Mouse (Mus musculus) bone marrow, adult 2 months (tissue): Measurements from ENCODE around the gene Krt24. TPM values are rescaled to one million over a fixed set of nuclear protein-coding genes. Genes with fewer than 3 reads are reported as not detected.

Experiments
- H3K27ac ChIP-seq: fragments of 200-500 bp; 2 replicates; pipeline ENCODE4 v1.5.1; 2012; ENCODE audit warnings: low read depth, mild to moderate bottlenecking, control low read depth, inconsistent platforms, low read length; ENCODE audit not compliant: control insufficient read depth, poor library complexity, insufficient read depth
- H3K4me1 ChIP-seq: fragments of 200-500 bp; 2 replicates; pipeline ENCODE4 v1.6.1; 2011; ENCODE audit warnings: low read length; ENCODE audit not compliant: control insufficient read depth, insufficient read depth
- H3K4me3 ChIP-seq: fragments of 200-500 bp; replicated peaks from 2 replicates; pipeline ENCODE3; 2011; ENCODE audit warnings: mild to moderate bottlenecking, low read depth, low read length, control low read depth; ENCODE audit not compliant: control insufficient read depth
- CTCF ChIP-seq: fragments of 200-500 bp; IDR thresholded peaks from 2 replicates; pipeline ENCODE4 v1.5.1; 2011; ENCODE audit warnings: low read length, control low read depth; ENCODE audit not compliant: control insufficient read depth, insufficient read depth
- POLR2A ChIP-seq: fragments of 200-500 bp; IDR thresholded peaks from 2 replicates; pipeline ENCODE4 v1.6.1; 2011; ENCODE audit warnings: low read depth, mild to moderate bottlenecking, control low read depth, low read length, borderline replicate concordance; ENCODE audit not compliant: control insufficient read depth
- WGBS: fragments of 180-500 bp; shearing (Covaris S2); methylation state at CpG from one replicate; pipeline ENCODE4 v1.1.7; 2018; 5-methylcytosine and 5-hydroxymethylcytosine counted together
- polyA plus RNA-seq: library from polyadenylated mRNA; stranded (reverse); fragments of >200 nt; gene quantifications from 2 replicates; pipeline ENCODE4 v1.2.4, GENCODE M21; 2011; ENCODE audit warnings: low replicate concordance; ENCODE audit not compliant: missing spikeins, insufficient read depth, insufficient read length

Krt24 gene
- polyA plus RNA-seq, 1 experiment, result not detected

DNA sequence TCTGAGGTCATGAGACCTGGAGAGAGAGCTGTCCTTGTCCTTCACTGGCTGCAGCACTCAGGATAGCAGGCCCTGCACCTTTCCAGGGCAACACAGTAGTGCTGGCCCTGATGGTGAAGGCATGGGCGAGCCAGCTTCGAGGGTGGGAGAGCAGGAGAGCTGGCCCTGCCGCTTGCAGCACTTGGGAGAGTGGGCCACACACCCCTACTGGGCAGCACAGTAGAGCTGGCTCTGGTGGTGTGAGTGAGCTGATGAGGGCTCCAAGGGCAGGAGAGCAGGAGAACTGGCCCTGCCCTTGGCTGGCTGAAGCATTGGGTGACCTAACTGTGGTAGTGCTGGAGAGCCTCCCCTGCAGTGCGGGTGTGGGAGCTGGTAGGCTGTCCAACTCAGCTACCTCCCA is 12.3 kb downstream of the Krt24 start:
- H3K27ac ChIP-seq, result no peak overlapping the region
- 92% methylated on average over 4 of the region's 4 CpGs for WGBS
- TF ChIP-seq POLR2A (0 out of 2 replicates have a peak, but pooled peaks have one; percentile 18), CTCF (no peak)

DNA sequence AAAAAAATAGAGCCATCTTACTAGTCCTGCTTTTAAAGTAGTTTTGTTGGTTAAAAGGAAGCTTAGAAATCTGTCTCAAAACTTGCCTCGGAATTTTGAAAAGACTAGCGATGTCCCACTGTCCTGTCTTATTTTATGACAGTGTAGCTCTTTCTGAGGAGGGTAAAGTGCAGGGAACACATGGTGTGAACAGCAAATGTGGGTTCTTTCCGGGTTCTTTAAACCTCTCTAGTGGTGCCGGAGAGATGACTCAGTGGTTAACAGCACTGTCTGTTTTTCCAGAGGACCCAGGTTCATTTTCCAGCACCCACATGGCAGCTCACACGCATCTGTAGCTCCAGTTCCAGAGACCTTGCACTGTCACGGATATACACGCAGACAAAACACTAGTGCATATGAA is 15.9 kb downstream of the Krt24 start:
- 80% methylated on average over 7 of the region's 7 CpGs for WGBS

More for the DNA sequence above, 12.3 kb downstream of the Krt24 start:
- Histone ChIP-seq H3K4me1 (no peaks in the 10 kb centered on the region), H3K4me3 (no peak overlapping the region)

GRCm38 (mm10) chr11:99265796-99266195 is 19.3 kb downstream of the Krt24 start:
- Histone ChIP-seq H3K4me3 (no peak overlapping the region), H3K27ac (no peak overlapping the region), H3K4me1 (no peaks in the 10 kb centered on the region; the same call in 1 of the 2 replicates)
- WGBS, result 25% methylated on average over 9 of the region's 9 CpGs
- no peak for TF ChIP-seq POLR2A
- TF ChIP-seq CTCF, result no peak

More for the DNA sequence above, 15.9 kb downstream of the Krt24 start:
- TF ChIP-seq CTCF (no peak), POLR2A (no peak)
- Histone ChIP-seq H3K4me3 (no peak overlapping the region), H3K4me1 (no peaks in the 10 kb centered on the region), H3K27ac (no peak overlapping the region)

GRCm38 (mm10) chr11:99265220-99265619 is 19.8 kb downstream of the Krt24 start:
- no peak for TF ChIP-seq CTCF
- TF ChIP-seq POLR2A, result no peak
- H3K4me3 ChIP-seq, result no peak overlapping the region
- no peak overlapping the region for H3K27ac ChIP-seq
- H3K4me1 ChIP-seq, result no peaks in the 10 kb centered on the region; the same call in 1 of the 2 replicates
- WGBS, result 62% methylated on average over 9 of the region's 9 CpGs

DNA sequence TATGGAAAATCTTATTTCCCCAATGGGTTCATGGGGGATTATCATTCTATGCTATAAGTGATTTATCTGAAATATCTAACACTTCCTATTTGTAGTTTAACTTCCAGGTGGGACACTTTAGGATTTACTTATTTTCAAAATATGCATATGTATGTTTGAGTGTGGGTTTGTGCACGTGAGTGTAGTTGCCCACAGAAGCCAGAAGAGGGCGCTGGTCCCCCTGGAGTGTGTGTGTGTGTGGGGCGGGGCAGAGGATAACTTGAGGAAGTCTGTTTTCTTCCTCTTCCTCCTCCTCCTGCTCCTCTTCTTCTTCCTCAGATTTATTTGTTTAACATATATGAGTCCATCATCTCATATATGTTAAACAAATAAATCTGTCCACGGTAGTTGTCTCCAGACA is 28.8 kb downstream of the Krt24 start:
- WGBS, result 75% methylated on average over 4 of the region's 4 CpGs
- peaks cover 2% of the 10 kb centered on the region for H3K4me1 ChIP-seq
- peak; percentile 27; the same call in 1 of the 2 replicates for TF ChIP-seq CTCF
- no peak for TF ChIP-seq POLR2A
- no peak overlapping the region for H3K4me3 ChIP-seq
- H3K27ac ChIP-seq, result no peak overlapping the region

DNA sequence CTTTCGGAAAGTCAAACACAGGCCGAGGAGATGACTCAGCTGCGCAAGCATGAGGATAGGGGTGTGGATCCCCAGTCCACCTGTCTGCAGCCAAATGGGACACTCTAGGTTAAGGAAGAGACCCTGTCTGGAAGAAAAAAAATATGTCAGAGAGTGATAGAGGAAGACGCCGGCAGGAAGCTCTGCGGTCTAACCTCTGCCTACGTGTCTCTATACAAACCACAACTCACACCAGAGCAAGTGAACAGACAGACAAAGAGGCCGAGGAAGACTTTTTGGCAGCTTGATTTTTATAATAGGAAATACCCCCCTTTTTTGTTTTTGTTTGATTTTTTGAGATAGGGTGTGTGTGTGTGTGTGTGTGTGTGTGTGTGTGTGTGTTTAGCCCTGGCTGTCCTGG is 29.7 kb downstream of the Krt24 start:
- H3K4me1 ChIP-seq, result peaks cover 2% of the 10 kb centered on the region
- H3K4me3 ChIP-seq, result no peak overlapping the region
- TF ChIP-seq CTCF, result no peak
- no peak for TF ChIP-seq POLR2A
- no peak overlapping the region for H3K27ac ChIP-seq
- 73% methylated on average over 8 of the region's 8 CpGs for WGBS

- Histone ChIP-seq H3K27ac (no peak overlapping the region), H3K4me1 (peaks cover 2% of the 10 kb centered on the region), H3K4me3 (no peak overlapping the region)
- 65% methylated on average over 2 of the region's 2 CpGs for WGBS
- TF ChIP-seq CTCF (no peak), POLR2A (no peak)
These were observed 31.2 kb downstream of the Krt24 start for GRCm38 (mm10) chr11:99253893-99254292.

GRCm38 (mm10) chr11:99252671-99253070 is 32.4 kb downstream of the Krt24 start:
- H3K27ac ChIP-seq, result no peak overlapping the region
- H3K4me3 ChIP-seq, result no peak overlapping the region
- H3K4me1 ChIP-seq, result peaks cover 2% of the 10 kb centered on the region
- 56% methylated on average over 8 of the region's 8 CpGs for whole genome bisulfite sequencing
- TF ChIP-seq CTCF (no peak), POLR2A (no peak)

DNA sequence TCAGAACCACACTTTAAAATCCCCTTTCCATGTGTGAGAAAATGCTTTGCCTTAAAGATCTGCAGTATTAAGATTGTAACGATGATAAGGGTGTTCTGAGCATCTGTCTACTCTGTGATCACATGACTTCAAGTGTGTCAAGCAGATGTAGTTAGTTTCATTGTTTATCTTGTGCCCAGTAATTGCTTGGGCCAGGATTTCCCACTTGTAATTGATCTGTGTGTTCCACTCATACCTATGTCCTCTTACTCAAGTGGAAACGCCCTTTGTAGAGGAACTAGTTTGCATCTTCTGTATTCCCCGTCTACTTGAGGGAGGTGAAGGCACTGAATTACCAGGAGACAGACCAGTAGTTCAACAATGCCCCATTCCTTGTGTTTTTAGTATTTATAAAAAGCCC is 34.4 kb downstream of the Krt24 start:
- H3K27ac ChIP-seq, result no peak overlapping the region
- TF ChIP-seq POLR2A (no peak), CTCF (no peak)
- H3K4me1 ChIP-seq, result peaks cover 2% of the 10 kb centered on the region
- no peak overlapping the region for H3K4me3 ChIP-seq
- WGBS, result 46% methylated on average over 3 of the region's 3 CpGs
